Mouse (Mus musculus) gastrocnemius, adult 18-20 months (tissue): ENCODE data around the gene Art1. TPM values are rescaled to one million over a fixed set of nuclear protein-coding genes. Genes with fewer than 3 reads are reported as not detected.

Experiments used
- DNase-seq: peaks from one replicate; pipeline ENCODE4 v3.0.0; 2021; ENCODE audit warnings: low spot score
- long read RNA-seq, 2 experiments: library from polyadenylated mRNA; stranded (forward); transcript quantifications; one replicate each; pipeline ENCODE4 v2.0.0; 2021
- total RNA-seq, 2 experiments: library from RNA; stranded (reverse); gene quantifications; 2 replicates each; pipeline ENCODE4 v1.2.3; 2021

Art1 gene
- 100 to 1,000 TPM; 558 to 637 TPM for total RNA-seq
- long read RNA-seq, experiment 1, transcript Art1-201 (5 exons, 1,425 nt), result major isoform, 331 of 591 reads
- long read RNA-seq, experiment 1, partial matches to known transcripts, result 132 of 591 reads
- long read RNA-seq, experiment 1, other reads (novel, unspliced or antisense), result 128 of 591 reads
- long read RNA-seq, experiment 2, transcript Art1-201 (5 exons, 1,425 nt), result major isoform, 282 of 533 reads
- long read RNA-seq, experiment 2, partial matches to known transcripts, result 174 of 533 reads
- long read RNA-seq, experiment 2, other reads (novel, unspliced or antisense), result 77 of 533 reads

DNA sequence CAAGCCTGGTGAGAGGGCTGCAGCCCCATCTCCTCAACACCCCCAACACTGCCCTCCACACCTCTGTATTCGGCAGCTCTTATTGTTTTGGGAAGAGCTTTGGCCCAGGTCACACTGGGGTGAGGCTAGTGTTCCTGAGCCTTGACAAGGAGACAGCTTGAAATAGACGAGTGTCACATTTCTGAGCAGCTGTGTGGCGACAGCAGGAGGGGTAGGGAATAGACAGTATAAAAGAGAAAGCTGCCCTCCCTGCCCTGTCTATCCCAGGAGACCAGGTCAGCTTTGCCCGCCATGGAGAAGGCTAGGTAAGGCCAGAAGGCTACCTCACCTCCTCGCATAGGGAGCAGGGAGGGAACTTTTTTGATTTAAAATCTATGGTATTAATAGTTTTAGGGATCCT is at the start of gene Art1:
Art1 (plus strand) TSS at position 257 of the 400 bp plus-strand sequence.
- DNase-seq, result peak; percentile 77

DNA sequence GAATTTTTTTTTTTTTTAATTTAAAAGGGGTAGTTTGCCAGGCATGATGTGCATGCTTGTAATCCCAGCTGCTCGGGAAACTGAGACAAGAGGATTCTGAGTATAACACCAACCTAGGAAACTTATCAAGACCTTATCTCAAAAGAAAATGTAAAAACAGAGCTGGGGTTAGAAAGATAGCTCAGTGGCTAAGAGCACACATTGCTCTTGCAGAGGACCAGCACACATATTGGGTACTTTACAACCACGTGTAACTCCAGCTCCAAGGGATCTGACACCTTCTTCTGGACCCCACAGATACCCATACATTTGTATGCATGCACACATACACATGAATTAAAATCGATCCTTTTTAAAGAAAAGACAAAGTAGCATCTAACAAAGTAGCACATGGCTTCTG is 40.2 kb upstream of the Art1 start:
- DNase-seq, result no peak

DNA sequence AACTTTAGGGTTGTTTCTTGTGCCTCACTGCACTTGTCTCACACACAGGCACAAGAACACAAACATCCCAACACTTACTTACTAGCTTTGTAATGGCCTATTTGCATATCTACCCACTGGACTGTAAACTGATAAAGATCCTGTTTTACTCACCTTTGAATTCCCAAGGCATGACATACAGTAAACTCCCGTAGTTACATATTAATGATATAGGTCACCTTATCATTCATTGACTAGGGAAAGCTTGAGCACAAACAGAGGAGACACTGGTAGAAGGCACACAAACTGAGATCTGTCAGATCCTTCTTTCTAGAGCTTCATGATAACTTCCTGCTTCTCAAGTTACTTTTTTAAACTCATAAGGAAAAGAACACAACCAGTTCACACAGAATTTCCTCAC is 39.3 kb upstream of the Art1 start:
- no peak for DNase-seq

DNA sequence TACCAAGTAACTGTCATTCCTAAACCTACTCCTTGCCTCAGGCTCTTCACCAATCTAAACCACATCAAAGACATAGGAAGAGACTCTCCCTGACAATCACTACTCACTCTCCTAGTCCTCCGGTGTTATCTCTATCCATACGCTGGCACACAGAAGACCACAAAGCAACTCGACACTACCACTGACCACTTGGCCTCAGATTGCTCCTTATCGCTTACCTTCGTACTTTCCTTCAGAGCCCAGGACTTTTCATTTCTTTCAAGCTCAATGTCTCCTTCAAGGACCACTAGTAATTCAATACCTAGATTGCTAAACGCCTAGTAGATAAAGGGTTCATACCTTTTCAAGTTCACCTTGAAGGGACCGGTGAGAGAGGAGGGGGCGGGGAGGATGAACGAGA is 37.7 kb upstream of the Art1 start:
- no peak for DNase-seq

DNA sequence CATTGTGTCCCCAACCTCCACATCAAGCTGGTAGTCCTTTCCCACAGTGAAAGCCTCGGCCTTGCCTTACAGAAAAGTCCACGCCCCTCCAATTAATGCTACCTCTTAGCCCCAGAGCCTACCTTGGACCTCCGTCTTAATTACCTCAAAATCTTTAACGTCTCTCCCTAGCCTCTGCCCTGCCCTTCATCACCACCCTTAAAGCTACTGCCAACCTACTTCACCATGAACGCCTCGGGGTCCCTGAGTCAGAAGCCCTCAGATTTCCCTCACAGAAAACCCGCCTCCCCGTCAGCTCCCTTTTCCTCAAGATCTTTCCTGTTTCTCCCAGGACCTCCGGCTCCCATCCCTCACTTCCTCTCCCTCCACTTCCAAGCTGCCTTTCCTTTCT is 36.9 kb upstream of the Art1 start:
- no peak for DNase-seq

DNA sequence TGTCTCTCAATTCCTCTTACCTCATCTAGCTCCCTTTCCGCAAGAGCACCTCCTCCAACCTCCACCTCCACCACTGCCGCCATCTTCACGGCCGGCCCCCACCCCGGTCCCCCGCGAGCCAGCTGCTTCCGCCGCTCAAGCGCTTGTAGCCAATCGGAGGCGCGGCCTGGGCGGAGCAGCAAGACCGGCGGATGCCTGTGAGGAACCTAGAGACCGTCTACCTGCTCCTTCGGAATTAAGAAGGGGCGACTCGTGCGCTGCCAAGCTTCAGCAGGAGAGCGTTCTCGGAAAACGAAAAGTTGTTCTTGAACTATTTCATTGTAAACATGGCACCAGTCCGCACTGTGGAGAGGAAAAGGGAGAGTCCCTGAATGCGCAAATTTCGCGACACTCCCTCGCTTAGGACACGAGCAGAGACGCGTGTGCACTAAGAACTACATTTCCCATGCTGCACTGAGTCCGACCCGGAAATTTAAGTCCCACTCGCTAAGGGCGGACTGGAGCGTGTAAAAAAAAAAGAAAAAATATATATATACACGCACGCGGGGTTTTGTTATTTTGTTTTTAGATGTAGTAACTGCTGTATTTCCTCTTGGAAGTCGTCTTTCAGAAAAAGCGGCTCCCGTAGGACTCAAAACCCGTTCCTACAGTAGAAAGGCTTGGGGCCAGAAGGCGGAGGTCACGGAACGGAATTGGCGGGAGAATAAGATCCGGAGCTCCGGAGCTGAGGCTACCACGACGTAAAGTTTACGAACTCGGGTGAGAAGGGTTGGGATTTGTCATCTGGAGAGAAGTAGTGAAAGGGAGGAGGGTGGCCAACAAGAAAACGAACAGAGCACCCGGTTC is 36.3 kb upstream of the Art1 start, which contains the start of the genes Rnf121, Xndc1 and Xntrpc:
Rnf121 (minus strand) TSS at position 424 of the 846 bp plus-strand sequence.
Xndc1 (plus strand) TSS at position 466 of the 846 bp plus-strand sequence.
Xntrpc (plus strand) TSS at position 668 of the 846 bp plus-strand sequence.
- DNase-seq, result peak; percentile 93

DNA sequence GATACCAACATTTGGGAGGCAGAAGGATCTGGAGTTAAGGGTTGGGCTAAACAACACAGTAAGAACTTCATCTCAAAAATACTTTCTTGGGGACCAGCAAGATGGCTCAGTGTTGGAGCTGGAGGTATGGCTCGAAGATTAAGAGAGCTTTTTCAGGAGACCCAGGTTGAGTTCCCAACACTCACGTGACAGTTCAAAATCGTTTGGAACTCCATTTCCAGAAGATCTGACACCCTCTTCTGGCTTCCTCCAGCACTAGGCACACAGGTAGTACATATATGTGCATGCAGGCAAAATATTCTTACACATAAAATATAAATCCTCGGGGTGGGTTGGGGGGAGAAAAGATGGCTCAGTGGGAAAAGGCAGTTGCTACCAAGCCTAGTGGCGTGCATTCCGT is 35.2 kb upstream of the Art1 start:
- DNase-seq, result no peak

DNA sequence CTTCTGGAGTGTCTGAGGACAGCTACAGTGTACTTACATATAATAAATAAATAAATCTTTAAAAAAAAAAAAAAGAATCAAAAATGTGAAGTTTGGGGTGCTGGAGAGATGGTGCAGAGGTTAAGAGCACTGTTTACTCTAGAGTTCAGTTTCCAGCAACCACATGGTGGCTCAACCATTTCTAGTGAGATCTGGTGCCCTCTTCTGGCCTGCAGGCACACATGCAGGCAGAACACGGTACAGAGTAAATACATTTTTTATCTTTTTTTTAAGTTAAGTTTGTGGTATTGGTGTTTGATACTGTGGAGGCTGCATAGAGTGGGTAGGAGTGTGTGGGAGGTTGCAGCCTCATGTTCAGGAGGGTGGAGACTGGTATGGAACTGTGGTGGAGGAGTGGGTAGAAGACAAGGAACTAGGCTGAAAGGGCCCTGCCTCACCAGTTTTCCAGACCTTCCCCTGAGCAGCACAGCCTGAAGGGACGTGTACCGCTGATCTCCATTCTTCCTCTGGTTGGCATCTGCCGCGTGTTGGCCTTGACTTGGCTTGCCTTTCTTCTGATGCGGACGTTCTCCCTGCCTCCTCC is 24.7 kb upstream of the Art1 start:
- DNase-seq, result no peak

DNA sequence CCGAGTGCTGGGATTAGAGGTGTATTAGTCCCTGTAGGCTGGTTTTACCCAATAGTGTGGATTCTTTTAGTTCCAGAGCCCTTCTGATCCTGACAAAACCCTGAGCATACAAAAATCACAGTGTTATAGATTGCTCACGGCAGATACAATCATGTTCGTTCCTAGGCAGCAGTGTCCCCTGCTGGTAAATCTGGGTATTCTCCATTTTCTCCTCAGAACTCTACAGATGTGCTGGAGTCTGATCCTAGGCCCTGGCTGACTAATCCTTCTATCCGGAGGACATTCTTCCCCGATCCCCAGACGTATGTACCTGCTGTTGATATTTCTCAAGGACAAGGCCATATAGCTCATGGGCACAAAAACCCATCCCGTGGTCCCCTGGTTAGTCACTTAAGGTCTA is 23.0 kb upstream of the Art1 start:
- no peak for DNase-seq

DNA sequence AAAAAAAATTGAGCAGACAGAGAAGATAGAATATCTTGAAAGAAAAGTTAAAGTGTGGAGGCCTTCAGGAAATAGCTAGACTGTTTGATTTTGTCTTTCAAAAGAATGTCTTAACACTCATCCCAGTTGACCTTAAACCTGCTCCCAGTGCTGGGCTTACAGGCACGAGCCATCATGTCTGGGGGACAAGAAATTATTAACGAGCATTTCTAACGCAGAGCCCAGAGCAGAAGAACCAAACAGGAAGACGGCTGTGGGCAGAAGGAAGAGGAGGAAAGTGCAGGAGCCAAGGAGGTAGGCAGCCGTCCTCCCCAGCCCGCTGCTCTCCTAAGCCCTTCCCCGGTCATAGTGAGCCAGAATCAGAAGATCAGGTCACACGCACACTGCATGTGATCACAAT is 21.2 kb upstream of the Art1 start:
- no peak for DNase-seq

DNA sequence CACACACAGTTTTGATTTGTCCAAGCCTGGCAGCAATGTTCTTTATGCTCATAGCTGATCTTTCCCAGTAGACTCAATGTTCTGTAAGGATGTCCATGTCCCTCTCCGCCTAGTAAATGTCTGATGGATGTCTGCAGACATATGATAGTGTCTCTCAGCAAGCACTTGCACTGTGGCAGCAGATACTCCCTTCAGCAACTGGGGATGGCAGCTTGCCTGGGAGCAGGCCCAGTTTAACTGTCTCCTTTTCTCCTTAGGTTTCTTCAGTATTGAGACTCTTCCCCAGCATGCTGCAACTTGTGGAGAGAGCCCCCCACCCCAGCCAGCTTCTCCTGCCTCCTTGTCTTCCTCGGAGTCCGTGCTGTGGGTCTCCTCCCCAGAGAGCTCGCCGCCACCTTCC is 19.8 kb upstream of the Art1 start:
- peak; percentile 69 for DNase-seq

DNA sequence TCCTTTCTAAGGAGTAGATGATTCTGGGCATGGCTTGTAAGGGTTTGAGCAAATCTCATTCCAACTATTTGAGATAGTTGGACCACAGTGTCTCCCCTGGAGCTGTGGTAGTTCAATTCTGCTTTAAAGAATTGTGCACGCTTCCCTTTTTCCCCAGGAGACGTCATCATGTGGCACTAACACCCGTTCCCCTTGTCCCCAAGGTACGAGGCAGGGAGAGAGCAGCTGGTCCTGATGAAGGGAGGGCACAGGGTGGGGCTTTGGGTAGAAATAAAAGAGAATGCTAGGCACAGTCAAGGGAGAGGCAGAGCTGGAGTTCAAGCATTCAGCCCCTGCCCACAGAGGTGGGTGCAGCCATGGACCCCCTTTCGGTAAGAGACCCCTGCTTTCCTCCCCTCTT is 18.7 kb upstream of the Art1 start, which contains the start of gene Trpc2:
Trpc2 (plus strand) TSS at position 301 of the 400 bp plus-strand sequence.
- DNase-seq, result no peak

DNA sequence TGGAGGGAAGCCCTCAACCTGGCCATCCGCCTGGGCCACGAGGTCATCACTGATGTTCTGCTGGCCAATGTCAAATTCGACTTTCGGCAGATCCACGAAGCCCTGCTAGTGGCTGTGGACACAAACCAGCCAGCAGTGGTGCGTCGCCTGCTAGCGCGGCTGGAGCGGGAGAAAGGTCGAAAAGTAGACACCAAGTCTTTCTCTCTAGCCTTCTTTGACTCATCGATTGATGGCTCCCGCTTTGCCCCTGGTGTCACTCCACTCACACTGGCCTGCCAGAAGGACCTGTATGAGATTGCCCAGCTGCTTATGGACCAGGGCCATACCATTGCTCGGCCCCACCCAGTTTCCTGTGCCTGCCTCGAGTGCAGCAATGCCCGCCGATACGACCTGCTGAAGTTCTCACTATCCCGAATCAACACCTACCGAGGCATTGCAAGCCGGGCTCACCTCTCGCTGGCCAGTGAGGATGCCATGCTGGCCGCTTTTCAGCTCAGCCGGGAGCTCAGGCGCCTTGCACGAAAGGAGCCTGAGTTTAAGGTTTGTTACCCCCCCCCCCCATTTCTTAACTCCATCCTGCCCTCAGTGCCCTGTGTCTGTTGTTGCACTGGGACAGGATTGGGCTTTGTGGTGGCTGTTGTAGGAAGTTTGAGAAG is 17.4 kb upstream of the Art1 start:
- no peak for DNase-seq

DNA sequence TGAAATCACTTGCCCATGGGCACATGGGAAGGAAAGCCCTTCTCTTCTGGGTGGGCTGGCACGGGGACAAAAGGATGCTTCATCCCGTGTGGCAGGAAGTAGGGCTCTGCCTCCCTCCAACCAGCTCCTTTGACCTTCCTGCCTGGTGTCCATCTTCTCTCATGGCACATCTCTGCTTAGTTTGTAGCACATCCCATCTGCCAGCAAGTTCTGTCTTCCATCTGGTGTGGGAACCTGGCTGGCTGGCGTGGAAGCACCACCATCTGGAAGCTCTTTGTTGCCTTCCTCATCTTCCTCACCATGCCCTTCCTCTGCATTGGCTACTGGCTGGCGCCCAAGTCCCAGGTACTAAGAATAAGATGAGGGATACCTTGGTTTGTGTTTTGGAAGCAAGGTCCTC is 14.2 kb upstream of the Art1 start:
- no peak for DNase-seq

DNA sequence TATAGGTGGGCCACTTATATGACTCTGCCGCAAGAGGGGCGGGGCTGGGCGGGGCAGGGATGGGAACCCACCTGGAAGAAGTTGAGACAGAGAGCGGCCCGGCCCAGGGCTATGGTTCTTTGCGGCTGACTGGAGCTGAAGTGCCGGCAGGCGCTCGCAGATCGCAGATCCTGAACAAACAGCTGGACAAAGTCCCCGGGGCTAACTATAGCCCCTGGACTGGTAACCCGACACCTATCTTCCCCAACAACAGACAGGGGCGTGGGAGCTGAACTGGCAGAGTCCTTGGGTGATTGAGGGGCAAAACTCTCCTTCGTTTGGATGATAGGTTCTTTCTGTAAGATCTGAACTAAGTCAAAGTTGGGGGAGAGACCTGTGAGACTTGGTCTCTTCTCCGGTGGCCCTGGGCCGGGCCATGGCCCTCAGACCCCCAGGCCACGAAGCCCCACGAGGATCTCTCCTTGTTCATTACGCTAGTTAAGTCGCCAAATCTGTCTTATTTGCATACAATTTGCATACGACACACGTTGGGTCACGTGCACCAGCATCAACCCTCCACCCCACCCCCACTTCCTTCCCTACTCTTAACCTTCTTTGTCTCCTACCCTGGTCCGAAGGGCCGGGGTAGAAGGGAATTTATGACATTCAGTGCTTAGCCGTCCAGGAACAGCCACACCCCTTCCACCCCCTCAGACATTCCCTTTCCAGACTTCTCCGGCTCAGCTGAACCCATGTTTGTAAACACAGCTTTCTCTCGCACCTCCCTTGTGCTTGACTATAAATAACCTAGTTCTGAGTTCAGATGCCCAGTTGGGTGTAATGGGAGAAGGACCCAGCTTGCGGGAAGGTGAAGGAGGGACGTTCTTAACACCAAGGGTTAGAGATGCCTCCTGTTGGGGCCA is 1.5 kb upstream of the Art1 start:
- peak; percentile 67 for DNase-seq

DNA sequence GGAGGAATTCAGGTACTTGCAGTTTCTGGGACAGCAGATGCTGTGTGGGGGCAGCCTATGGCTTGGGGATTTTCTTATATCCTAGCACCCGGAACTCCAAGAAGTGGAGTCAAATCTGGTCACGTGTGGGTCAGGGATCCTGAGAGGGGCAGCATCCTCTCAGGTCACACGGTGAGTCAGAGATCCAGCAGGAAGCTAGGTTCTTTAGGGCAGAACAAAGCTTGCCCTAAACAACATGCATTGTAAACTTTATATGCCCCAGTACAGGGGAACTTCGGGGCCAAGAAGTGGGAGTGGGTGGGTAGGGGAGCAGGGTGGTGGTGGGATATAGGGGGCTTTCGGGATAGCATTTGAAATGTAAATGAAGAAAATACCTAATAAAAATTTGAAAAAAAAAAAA is 675 bp upstream of the Art1 start:
- DNase-seq, result no peak

DNA sequence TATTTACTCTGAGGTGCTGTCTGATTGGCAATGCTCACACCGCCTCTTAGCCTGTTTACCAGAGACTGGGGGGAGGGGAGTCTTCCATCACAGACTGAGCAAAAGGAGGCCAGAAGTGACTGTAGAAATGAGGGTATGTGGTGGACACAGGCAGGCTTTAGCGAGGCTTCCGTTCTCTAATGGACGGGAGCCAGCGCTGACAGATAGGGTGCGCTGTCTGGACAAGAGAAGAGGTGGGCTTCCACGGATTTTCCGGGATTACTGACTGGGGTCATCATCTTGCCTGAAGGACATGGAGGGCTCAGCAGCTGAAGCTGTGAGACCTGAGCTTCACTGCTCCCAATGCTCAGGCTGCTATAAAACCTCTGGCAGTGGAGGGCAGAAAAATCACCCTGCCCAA is 698 bp downstream of the Art1 start:
- DNase-seq, result no peak

DNA sequence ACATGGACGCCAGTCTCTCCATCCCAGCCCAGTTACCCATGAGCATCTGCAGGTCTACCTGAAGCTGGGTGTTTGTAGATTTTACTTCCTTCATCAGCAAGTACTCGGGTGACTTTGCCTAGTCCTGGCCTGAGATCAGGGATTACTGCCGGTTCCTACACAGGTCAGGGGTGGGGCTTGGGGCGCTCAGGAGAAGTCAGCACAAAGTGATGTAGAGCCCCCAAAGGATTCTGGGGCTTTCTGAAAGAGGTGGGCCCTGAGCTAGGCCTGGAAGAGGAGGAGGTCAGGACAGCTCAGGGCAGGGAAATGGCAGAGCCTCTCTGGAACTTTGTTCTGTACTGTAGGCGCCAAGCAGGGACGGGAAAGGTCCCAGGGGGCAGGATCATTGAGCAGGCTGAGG is 1.2 kb downstream of the Art1 start:
- DNase-seq, result no peak

DNA sequence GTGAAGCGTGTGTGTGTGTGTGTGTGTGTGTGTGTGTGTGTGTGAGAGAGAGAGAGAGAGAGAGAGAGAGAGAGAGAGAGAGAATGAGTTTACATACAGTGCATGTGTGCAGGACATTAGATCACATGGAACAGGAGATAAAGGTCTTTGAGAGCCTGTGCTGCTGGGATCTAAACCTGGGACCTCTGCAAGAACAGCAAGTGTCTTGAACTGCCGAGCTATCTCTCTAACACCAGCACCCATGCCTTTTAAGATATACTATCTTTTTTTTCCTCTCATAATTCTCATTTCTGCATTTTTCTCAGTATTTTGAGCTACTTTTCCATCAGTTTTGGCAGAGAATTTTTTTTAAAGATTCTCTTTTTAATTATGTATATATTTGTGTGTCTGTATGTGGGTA is 2.0 kb downstream of the Art1 start:
- no peak for DNase-seq

DNA sequence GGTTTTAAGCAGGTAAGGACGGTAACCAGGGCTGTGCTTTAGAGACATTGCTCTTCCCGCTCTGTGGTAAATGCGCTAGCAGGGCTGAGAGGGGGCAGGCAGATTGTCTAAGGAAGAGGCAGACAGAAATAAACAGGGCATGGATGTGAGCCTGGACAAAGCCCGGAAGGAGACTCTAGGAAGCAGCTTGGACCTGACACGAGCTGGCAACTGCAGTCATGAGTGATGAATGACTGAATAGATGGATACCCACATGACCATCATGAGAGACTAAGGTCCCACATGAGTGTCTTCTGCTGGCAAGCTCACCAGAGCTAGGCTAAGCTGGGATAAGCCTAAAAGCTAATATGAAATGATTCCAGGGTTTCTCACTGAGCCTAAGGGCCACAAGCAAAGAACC is 2.6 kb downstream of the Art1 start:
- no peak for DNase-seq

DNA sequence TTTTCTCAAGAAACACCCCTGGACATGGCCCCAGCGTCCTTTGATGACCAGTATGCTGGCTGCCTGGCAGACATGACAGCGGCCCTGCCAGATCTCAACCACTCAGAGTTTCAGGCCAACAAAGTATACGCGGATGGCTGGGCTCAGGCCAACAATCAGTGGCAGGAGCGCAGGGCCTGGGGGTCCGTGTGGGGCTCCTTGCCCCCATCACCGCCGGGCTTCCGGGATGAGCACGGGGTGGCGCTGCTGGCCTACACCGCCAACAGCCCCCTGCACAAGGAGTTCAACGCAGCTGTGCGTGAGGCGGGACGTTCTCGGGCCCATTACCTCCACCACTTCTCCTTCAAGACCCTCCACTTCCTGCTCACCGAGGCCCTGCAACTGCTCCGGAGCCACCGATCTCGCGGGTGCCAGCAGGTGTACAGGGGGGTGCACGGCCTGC is 5.2 kb downstream of the Art1 start:
- DNase-seq, result no peak
